Mouse (Mus musculus): ENCODE measurements around the gene Magi1.

Gene Magi1

DNA sequence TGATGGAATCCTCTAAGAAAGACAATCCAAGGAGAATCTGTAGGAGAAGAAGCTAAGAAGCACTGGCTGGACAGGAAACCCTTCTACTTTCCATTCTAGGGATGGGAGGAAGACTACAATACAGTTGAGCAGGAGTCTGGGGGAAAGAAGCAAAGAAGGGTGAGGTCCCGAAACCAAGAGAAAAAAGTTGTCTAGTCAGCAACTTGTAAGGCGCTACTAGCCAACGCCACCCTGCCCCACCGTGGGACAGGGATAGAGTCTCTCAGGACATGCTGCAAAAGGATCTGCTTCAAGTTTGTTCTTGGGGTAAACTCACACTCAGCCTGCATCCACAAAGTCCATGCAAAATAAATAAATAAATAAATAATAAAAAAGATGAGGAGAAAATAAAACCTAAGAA is 464.4 kb downstream of the Magi1 start:
- DNase-seq (ENCODE audit: low spot score) = no peak

DNA sequence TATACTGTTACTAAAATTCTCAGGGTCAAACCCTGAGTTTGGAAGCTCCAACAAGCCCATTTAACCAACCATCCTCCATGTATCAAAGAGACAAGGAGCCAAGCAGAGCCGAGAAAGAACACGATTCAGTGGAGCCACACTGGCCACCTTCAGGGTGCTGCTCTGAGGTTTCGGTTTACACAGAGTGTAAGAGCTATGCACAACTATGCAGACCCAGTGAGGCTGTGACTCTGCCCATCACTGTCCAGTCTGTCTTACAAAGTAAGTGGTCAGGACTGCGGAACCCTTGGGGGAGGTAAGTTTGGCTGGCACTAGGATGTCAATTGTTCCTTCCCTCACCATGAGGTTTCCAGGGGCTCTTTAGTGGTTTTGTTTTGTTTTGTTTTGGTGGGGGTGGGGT is 465.2 kb downstream of the Magi1 start:
- no peak for DNase-seq (ENCODE audit: low spot score)

DNA sequence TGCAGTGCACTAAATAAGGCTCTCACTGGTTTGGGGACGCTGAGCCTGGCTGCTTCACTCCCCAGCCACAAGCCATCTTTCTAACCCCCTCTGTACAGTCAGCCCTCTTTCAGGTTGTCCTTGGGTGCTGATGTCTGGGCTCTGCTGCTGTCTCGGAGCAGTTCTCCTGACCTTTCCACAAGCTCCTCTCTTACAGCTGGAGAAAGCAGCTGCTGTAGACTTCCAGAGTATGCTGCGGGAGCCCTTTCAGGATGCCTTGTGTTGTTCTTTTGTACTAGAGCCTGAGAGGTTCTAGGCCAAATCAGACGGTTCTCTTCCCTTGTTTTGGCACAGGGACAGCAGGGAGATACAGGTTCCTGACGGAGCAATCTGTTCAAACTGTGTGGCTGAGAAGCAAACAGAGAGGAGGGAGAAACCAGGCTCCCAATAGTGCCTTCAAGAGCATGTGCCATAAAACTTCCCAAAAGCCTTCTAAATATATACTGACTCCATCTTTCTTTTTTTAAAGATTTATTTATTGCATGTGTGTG is 478.2 kb downstream of the Magi1 start:
- DNase-seq (ENCODE audit: low spot score) = no peak

GRCm38 (mm10) chr6:93802390-93802789 is 481.3 kb downstream of the Magi1 start:
- no peak for DNase-seq (ENCODE audit: low spot score)

DNA sequence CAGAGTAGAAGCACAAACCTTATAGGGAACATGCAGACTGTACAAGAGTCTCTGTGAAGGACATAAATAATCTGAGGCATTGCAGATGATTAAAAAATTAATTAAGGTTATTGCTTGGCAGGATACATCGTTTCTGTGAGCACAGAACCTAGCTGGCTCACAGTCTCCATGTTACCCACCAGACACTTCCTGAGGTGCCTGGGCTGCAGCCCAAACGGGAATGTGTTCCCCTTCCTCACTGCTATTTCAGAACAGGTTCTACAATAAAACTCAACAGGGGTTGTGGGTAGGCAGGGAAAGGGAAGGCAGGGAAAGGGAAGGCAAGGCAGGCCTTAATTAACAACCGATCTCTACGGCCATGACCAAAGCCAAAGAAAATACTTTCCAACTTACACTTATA is 483.3 kb downstream of the Magi1 start:
- no peak for DNase-seq (ENCODE audit: low spot score)

GRCm38 (mm10) chr6:93792309-93793215 is 491.2 kb downstream of the Magi1 start:
- no peak for DNase-seq (ENCODE audit: low spot score)

GRCm38 (mm10) chr6:93789721-93790120 is 494.0 kb downstream of the Magi1 start:
- DNase-seq (ENCODE audit: low spot score) = no peak

DNA sequence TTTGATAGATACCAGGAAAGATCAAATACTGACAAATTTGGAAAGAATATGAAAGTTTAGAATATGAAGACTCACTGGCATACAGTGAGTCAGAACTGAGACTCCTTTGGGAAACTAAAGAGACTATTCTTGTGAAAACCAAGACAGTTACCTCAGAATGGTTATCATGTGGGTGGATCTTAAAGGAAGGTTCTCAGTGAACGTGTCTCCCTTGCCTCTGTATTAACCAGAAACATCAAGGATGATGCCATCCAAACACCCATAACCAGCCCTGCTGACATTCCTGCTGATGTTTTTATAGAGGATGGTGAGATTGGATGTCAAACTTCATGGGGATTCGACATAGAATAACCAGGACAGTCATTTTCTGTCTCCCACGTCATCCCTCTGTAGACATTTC is 496.7 kb downstream of the Magi1 start:
- DNase-seq (ENCODE audit: low spot score) = no peak

DNA sequence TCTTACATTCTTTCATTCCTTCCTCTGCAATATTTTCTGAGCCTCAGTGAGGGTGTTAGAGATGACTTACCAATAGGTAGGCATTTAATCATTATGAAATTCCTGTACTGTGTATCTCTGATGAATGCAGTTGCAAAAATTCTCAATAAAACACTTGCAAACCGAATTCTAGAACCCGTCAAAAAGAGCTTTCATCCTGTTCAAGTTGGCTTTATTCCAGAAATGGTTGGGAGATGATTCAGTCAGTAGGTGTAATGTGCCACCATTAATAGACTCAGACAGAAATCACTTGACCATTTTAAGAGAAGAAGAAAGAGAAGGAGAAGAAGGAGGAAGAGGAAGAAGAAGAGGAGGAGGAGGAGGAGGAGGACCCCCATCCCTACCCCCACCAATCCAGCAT is 497.5 kb downstream of the Magi1 start:
- no peak for DNase-seq (ENCODE audit: low spot score)

- no peak for DNase-seq (ENCODE audit: low spot score)
Measured at GRCm38 (mm10) chr6:93771081-93771480, 512.6 kb downstream of the Magi1 start.

- no peak for DNase-seq (ENCODE audit: low spot score)
Measured at GRCm38 (mm10) chr6:93770283-93771025, 513.3 kb downstream of the Magi1 start.

DNA sequence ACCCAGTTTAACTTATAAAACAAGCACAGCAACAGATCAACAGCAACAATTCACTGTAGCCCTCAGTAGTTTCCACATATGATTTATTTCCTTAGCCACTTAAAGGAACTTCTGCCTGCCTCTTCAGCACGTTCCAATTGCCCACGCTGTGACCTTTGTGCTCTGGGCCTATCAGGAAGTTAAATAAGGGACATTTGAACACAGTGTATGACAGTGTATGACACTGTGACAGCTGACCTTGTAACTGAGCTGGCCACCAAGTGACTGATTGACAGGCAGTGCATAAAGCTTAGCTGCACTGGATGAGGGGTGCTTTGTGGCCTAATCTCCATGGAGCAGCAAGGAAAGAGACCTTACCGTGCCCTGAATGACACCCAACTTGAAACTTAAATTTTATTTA is 525.6 kb downstream of the Magi1 start:
- no peak for DNase-seq (ENCODE audit: low spot score)

DNA sequence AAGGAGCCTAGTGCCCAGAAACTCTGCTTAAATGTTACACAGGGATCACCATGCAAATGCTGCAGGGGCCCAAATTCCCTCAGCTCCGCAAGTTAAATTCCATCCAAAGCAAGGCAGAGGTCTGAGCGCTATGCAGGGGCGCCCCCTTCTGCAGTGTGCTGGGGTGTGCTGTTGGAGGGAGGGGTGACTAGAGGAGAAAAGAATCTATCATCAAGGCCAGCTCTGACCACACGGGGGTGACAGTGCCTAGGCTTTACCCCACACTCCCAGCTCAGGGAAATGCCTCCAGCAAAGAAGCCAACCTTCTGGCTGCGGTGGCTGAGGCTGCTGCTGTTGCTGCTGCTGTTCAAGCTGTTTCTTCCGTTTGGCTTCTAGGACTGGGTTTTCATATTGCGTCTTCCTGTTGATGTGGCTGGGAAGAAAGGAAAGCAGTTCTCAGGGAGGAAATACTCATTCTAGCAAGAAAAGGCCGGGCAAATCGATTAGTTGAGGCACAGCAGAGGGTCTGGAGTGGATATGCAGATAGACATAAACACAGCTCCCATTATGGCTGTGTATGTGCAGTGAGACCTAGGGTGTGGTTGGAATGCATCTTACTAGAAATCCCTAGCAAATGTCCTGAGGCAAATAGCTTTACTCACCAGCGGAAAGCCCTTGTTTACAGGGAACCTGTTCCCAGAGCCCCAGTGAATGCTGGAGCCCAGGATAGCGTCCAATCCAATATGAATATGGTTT is 526.2 kb downstream of the Magi1 start:
- DNase-seq (ENCODE audit: low spot score) = peak; percentile 61

GRCm38 (mm10) chr6:93743145-93743544 is 540.6 kb downstream of the Magi1 start:
- no peak for DNase-seq (ENCODE audit: low spot score)

- DNase-seq (ENCODE audit: low spot score) = no peak
Measured at GRCm38 (mm10) chr6:93739786-93740185, 543.9 kb downstream of the Magi1 start.

DNA sequence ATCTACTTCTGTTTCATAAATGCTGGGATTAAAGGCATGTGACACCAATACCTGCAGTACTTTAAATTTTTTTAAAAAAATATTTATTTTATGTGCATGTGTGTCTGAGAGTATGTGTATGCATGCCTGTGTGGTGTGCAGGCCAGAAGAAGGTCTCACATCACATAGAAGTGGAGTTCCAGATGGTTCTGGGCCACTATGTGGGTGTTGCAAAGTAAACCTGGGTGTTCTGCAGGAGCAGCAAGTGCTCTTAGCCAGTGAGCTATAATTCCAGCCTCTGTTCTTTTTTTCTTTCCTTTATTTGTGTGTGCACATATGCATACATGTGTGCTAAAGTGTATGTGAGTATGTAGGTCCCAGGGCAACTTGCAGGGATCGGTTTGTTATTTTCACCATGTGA is 546.6 kb downstream of the Magi1 start:
- DNase-seq (ENCODE audit: low spot score) = no peak

- DNase-seq (ENCODE audit: low spot score) = no peak
Measured at GRCm38 (mm10) chr6:93736071-93736470, 547.6 kb downstream of the Magi1 start.

GRCm38 (mm10) chr6:93733800-93734199 is 549.9 kb downstream of the Magi1 start:
- no peak for DNase-seq (ENCODE audit: low spot score)

DNA sequence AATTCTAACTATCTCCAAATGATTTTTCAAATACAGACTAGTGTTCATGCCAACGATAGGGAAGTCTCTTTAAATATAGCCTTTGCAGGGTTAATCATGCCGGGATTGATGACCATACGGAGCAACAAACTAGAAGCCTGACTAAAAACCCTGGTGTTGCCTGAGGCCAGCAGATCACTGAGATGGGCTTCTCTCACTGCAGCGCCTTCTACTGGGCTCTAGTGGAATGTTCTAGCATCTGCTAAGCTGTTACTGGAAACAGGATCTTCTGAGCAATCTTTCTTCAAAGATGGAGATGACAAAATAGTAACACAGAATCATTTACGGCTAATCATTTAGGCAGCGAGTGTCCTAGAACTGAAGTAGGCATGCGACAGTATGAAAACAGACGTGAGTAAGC is 554.0 kb downstream of the Magi1 start:
- DNase-seq (ENCODE audit: low spot score) = no peak

- no peak for DNase-seq (ENCODE audit: low spot score)
Measured at GRCm38 (mm10) chr6:93728791-93729190, 554.9 kb downstream of the Magi1 start.

DNA sequence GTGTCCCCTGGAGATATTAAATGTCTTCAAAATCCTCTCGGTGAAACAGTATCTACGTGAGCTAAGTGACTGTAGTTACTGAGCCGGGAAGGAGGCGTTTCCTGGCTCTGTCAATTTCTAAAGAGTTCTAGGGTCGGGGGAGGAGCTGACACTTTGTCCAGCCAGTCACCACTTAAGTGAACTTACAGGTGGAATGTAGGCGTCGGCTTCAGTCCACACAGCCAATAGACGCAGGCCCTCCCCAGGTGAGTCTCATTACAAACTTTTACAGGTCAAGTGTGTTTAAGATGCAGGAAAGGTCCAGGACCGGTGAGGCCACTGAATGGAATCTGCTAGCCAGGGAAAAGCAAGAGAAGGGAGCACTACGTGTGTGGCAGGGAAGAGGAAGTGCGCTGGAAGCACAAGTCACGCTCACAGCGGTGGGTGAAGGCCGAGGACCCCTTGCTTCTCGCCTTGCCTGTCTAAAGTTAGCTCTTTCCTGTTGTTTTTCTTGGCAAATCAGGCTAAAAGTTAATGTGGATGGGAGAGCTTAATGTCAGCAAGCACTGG is 556.0 kb downstream of the Magi1 start:
- DNase-seq (ENCODE audit: low spot score) = no peak

DNA sequence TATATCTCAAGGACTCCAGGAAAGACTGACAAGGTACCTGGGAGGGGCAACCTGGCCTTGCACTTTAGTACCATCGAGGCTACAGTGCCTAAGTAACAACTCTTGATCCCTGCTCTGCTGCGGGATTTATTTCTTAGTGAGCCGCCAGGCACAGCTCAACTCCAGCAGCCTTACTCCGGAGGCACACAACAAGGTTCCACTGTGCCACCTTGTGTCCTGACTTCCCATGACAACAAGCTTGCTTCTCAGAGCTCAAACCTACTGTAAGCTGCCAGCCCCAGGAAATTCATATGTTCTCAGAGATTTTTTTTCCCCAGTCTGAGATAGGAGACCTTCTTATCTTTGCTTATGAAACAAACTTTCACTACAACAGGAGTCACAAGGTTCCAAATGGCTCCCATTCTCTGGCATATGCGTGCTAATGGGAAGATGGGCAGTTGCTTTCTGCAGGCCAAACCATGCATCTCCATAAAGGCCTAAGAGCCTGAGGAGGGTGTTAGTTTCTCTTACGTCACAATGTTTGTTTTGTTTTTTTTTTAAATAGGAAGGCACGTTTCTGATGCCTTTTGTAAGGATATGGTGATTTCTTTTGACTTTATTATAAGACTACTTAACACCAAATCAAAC is 556.8 kb downstream of the Magi1 start:
- no peak for DNase-seq (ENCODE audit: low spot score)
